Mouse (Mus musculus): ENCODE results near the gene Tert. TPM values are rescaled to one million over a fixed set of nuclear protein-coding genes. Genes with fewer than 3 reads are reported as not detected.

Tert gene
- total RNA-seq, 2 experiments from 2014 or later: 9.3 to 9.7 TPM

DNA sequence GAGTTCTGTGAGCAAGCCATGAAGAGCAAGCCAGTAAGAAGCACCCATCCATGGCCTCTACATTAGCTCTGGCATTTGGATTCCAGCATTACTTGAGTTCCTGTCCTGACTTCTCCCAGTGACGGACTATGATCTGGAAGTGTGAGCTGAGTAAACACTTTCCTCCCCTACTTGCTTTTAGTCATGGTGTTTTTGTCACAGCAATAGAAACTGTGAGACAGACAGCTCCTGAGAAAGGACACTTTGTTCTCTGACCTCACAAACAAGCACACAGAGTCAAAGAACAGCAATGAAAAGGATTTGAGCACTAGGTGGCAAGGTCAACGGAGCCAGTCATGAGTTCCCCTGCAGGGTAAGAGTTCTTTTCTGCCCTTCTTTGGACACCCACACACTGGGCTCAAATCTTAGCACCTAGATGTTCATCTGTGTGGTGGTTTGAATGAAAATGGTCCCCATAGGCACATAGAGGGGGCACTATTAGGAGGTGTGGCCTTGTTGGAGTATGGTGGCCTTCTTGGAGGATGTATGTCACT lies 33.5 kb downstream of the Tert start:
- DNase-seq (ENCODE audit: low spot score in 2 of 2): no peak

GRCm38 (mm10) chr13:73675161-73675560 lies 48.5 kb downstream of the Tert start:
- DNase-seq (ENCODE audit: low spot score in 2 of 2): no peak

DNA sequence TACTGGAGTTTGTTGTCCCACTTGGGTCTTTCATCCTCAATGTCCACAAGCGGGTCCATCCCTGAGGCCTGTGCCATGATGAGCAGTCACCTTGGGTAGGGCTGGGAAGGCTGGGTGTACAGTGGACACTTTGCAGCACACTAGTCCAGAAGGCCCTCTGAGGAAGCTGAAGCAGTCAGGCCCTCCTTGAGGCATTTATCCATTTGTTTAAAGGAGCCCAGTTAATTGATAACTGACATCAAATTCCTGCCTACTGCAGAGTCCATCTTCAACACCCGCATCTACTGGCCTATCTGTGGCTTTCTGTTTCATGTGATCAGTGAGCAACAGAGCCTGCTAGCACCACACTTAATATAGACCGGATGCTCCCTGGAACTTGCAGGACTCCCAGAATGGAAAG lies 51.1 kb downstream of the Tert start, which contains the start of gene Slc6a18:
Gene Slc6a18, minus strand, starts transcription at position 171 of the 400 bp plus-strand sequence.
- DNase-seq (ENCODE audit: low spot score in 2 of 2): no peak

DNA sequence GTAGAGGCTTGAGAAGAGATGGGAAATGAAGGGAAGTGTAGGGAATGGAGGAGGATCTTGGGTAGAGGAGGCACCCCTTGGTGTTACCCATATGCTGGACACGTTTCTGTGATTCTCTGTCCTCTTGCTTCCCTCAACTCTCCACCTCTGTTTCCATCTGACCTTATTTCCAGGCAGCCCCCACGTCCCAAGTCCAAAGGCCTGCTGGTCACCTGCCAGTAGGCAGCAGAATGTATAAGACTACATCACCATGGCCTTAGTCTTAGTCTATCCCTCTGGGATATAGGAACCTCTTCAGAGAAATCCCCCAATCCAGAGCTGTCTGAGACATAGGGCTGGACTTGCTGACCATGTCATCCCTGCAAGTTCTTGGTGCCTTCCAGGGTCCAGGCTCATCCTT lies 52.6 kb downstream of the Tert start:
- no peak for DNase-seq (ENCODE audit: low spot score in 2 of 2)

GRCm38 (mm10) chr13:73680394-73680793 lies 53.7 kb downstream of the Tert start:
- DNase-seq (ENCODE audit: low spot score in 2 of 2): no peak

- no peak for DNase-seq (ENCODE audit: low spot score in 2 of 2)
Measured at GRCm38 (mm10) chr13:73682226-73682625, 55.5 kb downstream of the Tert start.

DNA sequence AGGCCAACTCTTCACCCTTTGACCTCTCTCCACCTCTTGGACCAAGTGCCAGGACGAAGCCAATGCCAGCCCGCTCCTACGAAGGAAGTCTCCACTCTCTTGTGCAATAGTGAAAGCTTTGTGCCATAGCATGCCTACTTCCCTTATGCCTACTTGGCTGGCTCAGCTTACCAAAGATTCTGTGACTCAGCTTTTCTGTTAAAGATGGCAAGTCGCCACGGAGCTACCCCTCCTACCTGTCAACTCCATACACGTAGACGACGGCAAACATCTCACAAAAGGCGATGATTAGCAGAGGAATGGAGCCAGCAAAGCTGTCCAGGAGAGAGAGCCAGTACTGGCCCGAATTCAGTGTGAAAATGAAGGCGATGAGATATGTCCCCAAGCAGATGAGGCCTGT lies 57.0 kb downstream of the Tert start:
- no peak for DNase-seq (ENCODE audit: low spot score in 2 of 2)

- DNase-seq (ENCODE audit: low spot score in 2 of 2): no peak
Measured at GRCm38 (mm10) chr13:73684412-73684811, 57.7 kb downstream of the Tert start.

- no peak for DNase-seq (ENCODE audit: low spot score in 2 of 2)
Measured at GRCm38 (mm10) chr13:73685502-73685901, 58.8 kb downstream of the Tert start.

GRCm38 (mm10) chr13:73687601-73688000 lies 60.9 kb downstream of the Tert start:
- DNase-seq (ENCODE audit: low spot score in 2 of 2): no peak

DNA sequence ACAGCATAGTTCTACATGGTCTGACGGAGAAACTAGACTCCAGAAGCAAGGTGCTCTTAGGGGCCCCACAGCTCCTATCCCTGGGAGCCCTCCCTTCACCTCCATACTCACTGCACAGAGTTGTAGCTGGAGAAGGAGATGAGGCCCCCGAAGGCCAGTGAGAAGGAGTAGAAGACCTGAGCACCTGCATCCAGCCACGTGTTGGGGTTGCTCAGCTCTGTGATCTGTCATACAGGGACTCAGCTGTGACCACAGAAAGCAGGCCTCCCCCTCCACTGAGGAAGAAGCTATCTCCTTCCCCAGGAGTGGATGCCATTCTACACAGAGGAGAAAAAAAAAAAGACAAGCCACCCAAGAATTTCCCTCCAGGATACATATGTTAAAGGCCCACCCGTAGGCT lies 62.2 kb downstream of the Tert start:
- DNase-seq (ENCODE audit: low spot score in 2 of 2): no peak

DNA sequence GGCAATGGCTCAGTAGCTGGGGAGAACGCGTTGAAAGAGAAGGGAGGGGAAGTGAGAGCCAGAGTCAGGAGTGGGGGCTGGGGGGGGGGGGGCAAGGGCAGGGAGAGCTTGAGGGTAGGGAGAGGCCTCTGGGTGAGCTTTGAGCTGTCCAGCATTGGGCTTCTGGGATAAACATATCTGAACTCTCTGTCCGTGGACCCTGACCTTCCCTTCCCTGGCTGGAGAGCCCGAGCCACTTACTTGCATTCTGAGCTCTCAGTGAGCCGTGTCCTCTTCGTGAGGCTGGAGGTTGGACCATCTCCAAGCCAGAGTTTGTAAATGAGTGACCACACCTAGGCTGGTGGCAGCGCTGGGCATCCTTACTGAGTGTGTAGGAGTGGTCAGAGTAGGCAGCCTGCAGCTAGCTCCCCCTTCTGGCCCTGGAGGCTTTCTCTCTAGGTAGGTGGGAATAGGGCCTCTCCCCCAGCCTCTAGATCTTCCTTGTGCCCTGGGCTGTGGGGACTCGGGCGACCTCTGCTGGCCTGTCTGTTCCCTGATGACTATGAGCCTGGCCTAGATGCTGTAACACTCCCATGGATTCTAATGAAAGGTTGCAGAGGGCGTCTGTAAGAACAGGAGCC lies 65.6 kb downstream of the Tert start:
- DNase-seq (ENCODE audit: low spot score in 2 of 2): peak; percentile 18 to 39

DNA sequence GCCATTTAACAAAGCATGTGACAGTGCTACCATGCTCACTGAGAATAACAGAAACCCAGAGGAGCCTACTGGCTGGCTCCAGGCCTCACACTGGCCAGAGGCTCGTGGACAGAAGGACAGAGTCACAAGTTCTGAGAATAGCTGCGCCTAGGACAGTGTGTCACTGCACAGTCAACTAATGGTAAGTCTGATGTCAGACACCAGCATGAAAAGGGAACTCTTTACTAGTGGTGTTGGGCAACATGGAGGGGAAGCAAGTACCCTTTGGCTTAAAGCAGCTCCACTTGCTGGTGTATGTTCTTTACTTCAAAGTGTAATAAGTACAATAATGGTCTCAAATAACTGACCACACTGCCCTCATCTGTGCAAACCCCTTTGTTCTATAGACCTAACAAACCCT lies 66.6 kb downstream of the Tert start:
- no peak for DNase-seq (ENCODE audit: low spot score in 2 of 2)

DNA sequence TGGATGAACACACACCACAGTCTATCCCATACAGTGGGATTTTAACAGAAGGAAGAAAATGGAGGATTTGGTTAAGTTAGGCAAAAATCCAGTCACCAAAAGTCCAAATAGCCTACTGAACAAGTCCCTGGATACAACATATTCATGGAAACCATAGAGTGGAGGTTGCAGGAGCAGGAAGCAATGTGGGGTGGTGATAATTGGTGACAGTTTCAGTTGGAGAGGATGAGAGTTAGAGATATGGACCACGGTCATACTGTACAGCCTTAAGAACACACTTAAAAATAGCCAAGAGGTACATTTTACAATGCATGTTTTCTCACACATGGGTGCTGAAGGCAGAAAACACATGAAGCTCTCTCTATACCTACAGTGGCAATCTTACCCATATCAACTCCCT lies 68.3 kb downstream of the Tert start:
- DNase-seq (ENCODE audit: low spot score in 2 of 2): no peak

GRCm38 (mm10) chr13:73696529-73696928 lies 69.8 kb downstream of the Tert start:
- DNase-seq (ENCODE audit: low spot score in 2 of 2): no peak

Other genes with a start within 250 kb of the Tert start
- gene Lpcat1, start 159.7 kb upstream of the Tert start, total RNA-seq (2021): 10 to 100 TPM; 34.8 to 35.5 TPM
- not detected for gene Slc6a3, start 90.2 kb upstream of the Tert start, total RNA-seq (2021)
- 100 to 1,000 TPM; 123 to 130 TPM for gene Clptm1l, start 22.9 kb upstream of the Tert start, total RNA-seq (2021)
- gene Slc6a18, start 51.1 kb downstream of the Tert start, total RNA-seq (2021): 10 to 100 TPM in 1 of 2 experiments, under 1 TPM in 1; 0.45 to 11.0 TPM
- gene Slc6a19, start 78.0 kb downstream of the Tert start, total RNA-seq (2021): 1 to 10 TPM in 1 of 2 experiments, under 1 TPM in 1; 0.37 to 2.9 TPM
- 10 to 100 TPM; 43.2 to 44.1 TPM for gene Slc12a7, start 106.2 kb downstream of the Tert start, total RNA-seq (2021)
- 1 to 10 TPM; 5.0 to 5.6 TPM for gene Nkd2, start 220.7 kb downstream of the Tert start, total RNA-seq (2021)